Mouse (Mus musculus): ENCODE data around the gene Fars2. TPM values are rescaled to one million over a fixed set of nuclear protein-coding genes. Genes with fewer than 3 reads are reported as not detected.

The Fars2 gene
- total and polyA plus RNA-seq, 3 experiments, result 32.0 to 57.6 (median 54.6) TPM

GRCm38 (mm10) chr13:36654251-36654650 lies 537.0 kb downstream of the Fars2 start:
- H3K27me3 ChIP-seq (ENCODE audit: insufficient read depth, low read length), result no peaks in the 10 kb centered on the region; the same call in 1 of the 2 replicates
- ATAC-seq (ENCODE audit: extremely low read depth, insufficient number of reproducible peaks, low FRiP score, poor library complexity, severe bottlenecking) (no peak), DNase-seq (ENCODE audit: low spot score) (no peak)
- H3K4me1 ChIP-seq (ENCODE audit: insufficient read depth, low read depth, low read length), result no peaks in the 10 kb centered on the region
- H3K36me3 ChIP-seq (replicated peaks), result no peaks in the 10 kb centered on the region
- H3K9me3 ChIP-seq (replicated peaks), result no peaks in the 10 kb centered on the region
- no peak overlapping the region for H3K4me3 ChIP-seq (ENCODE audit: low read depth, low read length)
- no peak for TF ChIP-seq GATA1 (IDR thresholded peaks at IDR 0.05; ENCODE audit: borderline replicate concordance, low read length)
- TF ChIP-seq TAL1 (conservative IDR thresholded peaks at IDR 0.05; ENCODE audit: low read depth, low read length), result no peak
- no peak for TF ChIP-seq POLR2AphosphoS5 (IDR thresholded peaks at IDR 0.05; ENCODE audit: insufficient replicate concordance, low read depth, low read length)
- TF ChIP-seq CTCF (IDR thresholded peaks at IDR 0.05; ENCODE audit: low read depth, low read length), result no peak
- TF ChIP-seq GATA2 (IDR thresholded peaks at IDR 0.05; ENCODE audit: borderline replicate concordance, low read depth, low read length), result no peak

- no peak overlapping the region for H3K4me3 ChIP-seq (ENCODE audit: low read depth, low read length)
- no peaks in the 10 kb centered on the region for H3K9me3 ChIP-seq (replicated peaks)
- no peaks in the 10 kb centered on the region for H3K4me1 ChIP-seq (ENCODE audit: insufficient read depth, low read depth, low read length)
- ATAC-seq (ENCODE audit: extremely low read depth, insufficient number of reproducible peaks, low FRiP score, poor library complexity, severe bottlenecking) (no peak), DNase-seq (ENCODE audit: low spot score) (no peak)
- H3K36me3 ChIP-seq (replicated peaks), result no peaks in the 10 kb centered on the region
- H3K27me3 ChIP-seq (ENCODE audit: insufficient read depth, low read length), result peaks cover 3% of the 10 kb centered on the region; the same call in 1 of the 2 replicates
- TF ChIP-seq TAL1 (conservative IDR thresholded peaks at IDR 0.05; ENCODE audit: low read depth, low read length) (no peak), POLR2AphosphoS5 (IDR thresholded peaks at IDR 0.05; ENCODE audit: insufficient replicate concordance, low read depth, low read length) (no peak), GATA2 (IDR thresholded peaks at IDR 0.05; ENCODE audit: borderline replicate concordance, low read depth, low read length) (no peak), CTCF (IDR thresholded peaks at IDR 0.05; ENCODE audit: low read depth, low read length) (no peak), GATA1 (IDR thresholded peaks at IDR 0.05; ENCODE audit: borderline replicate concordance, low read length) (no peak)
Measured at GRCm38 (mm10) chr13:36679345-36679744, 562.1 kb downstream of the Fars2 start.

- DNase-seq (ENCODE audit: low spot score) (no peak), ATAC-seq (ENCODE audit: extremely low read depth, insufficient number of reproducible peaks, low FRiP score, poor library complexity, severe bottlenecking) (no peak)
- H3K36me3 ChIP-seq (replicated peaks), result no peaks in the 10 kb centered on the region
- TF ChIP-seq TAL1 (conservative IDR thresholded peaks at IDR 0.05; ENCODE audit: low read depth, low read length), result no peak
- TF ChIP-seq GATA2 (IDR thresholded peaks at IDR 0.05; ENCODE audit: borderline replicate concordance, low read depth, low read length), result no peak
- no peak for TF ChIP-seq GATA1 (IDR thresholded peaks at IDR 0.05; ENCODE audit: borderline replicate concordance, low read length)
- no peak for TF ChIP-seq POLR2AphosphoS5 (IDR thresholded peaks at IDR 0.05; ENCODE audit: insufficient replicate concordance, low read depth, low read length)
- no peak for TF ChIP-seq CTCF (IDR thresholded peaks at IDR 0.05; ENCODE audit: low read depth, low read length)
- no peaks in the 10 kb centered on the region for H3K9me3 ChIP-seq (replicated peaks)
- H3K4me3 ChIP-seq (ENCODE audit: low read depth, low read length), result no peak overlapping the region
- H3K4me1 ChIP-seq (ENCODE audit: insufficient read depth, low read depth, low read length), result no peaks in the 10 kb centered on the region
- H3K27me3 ChIP-seq (ENCODE audit: insufficient read depth, low read length), result peaks cover 3% of the 10 kb centered on the region; the same call in 1 of the 2 replicates
Measured at GRCm38 (mm10) chr13:36680690-36681355, 563.6 kb downstream of the Fars2 start.

GRCm38 (mm10) chr13:36683581-36683980 lies 566.4 kb downstream of the Fars2 start:
- H3K27me3 ChIP-seq (ENCODE audit: insufficient read depth, low read length), result peaks cover 4% of the 10 kb centered on the region; the same call in 1 of the 2 replicates
- no peaks in the 10 kb centered on the region for H3K9me3 ChIP-seq (replicated peaks)
- no peak overlapping the region for H3K4me3 ChIP-seq (ENCODE audit: low read depth, low read length)
- H3K36me3 ChIP-seq (replicated peaks), result no peaks in the 10 kb centered on the region
- no peaks in the 10 kb centered on the region for H3K4me1 ChIP-seq (ENCODE audit: insufficient read depth, low read depth, low read length)
- TF ChIP-seq GATA2 (IDR thresholded peaks at IDR 0.05; ENCODE audit: borderline replicate concordance, low read depth, low read length), result no peak
- no peak for TF ChIP-seq GATA1 (IDR thresholded peaks at IDR 0.05; ENCODE audit: borderline replicate concordance, low read length)
- no peak for TF ChIP-seq POLR2AphosphoS5 (IDR thresholded peaks at IDR 0.05; ENCODE audit: insufficient replicate concordance, low read depth, low read length)
- no peak for TF ChIP-seq CTCF (IDR thresholded peaks at IDR 0.05; ENCODE audit: low read depth, low read length)
- no peak for TF ChIP-seq TAL1 (conservative IDR thresholded peaks at IDR 0.05; ENCODE audit: low read depth, low read length)
- ATAC-seq (ENCODE audit: extremely low read depth, insufficient number of reproducible peaks, low FRiP score, poor library complexity, severe bottlenecking) (no peak), DNase-seq (ENCODE audit: low spot score) (no peak)

GRCm38 (mm10) chr13:36695516-36696201 lies 578.4 kb downstream of the Fars2 start:
- DNase-seq (ENCODE audit: low spot score) (no peak), ATAC-seq (ENCODE audit: extremely low read depth, insufficient number of reproducible peaks, low FRiP score, poor library complexity, severe bottlenecking) (no peak)
- no peak for TF ChIP-seq GATA1 (IDR thresholded peaks at IDR 0.05; ENCODE audit: borderline replicate concordance, low read length)
- no peak for TF ChIP-seq CTCF (IDR thresholded peaks at IDR 0.05; ENCODE audit: low read depth, low read length)
- no peak for TF ChIP-seq GATA2 (IDR thresholded peaks at IDR 0.05; ENCODE audit: borderline replicate concordance, low read depth, low read length)
- TF ChIP-seq POLR2AphosphoS5 (IDR thresholded peaks at IDR 0.05; ENCODE audit: insufficient replicate concordance, low read depth, low read length), result no peak
- no peak for TF ChIP-seq TAL1 (conservative IDR thresholded peaks at IDR 0.05; ENCODE audit: low read depth, low read length)
- no peaks in the 10 kb centered on the region for H3K36me3 ChIP-seq (replicated peaks)
- no peaks in the 10 kb centered on the region for H3K27me3 ChIP-seq (ENCODE audit: insufficient read depth, low read length)
- no peaks in the 10 kb centered on the region for H3K4me1 ChIP-seq (ENCODE audit: insufficient read depth, low read depth, low read length)
- no peaks in the 10 kb centered on the region for H3K9me3 ChIP-seq (replicated peaks)
- no peak overlapping the region for H3K4me3 ChIP-seq (ENCODE audit: low read depth, low read length)

- Histone ChIP-seq H3K9me3 (replicated peaks) (no peaks in the 10 kb centered on the region), H3K27me3 (ENCODE audit: insufficient read depth, low read length) (no peaks in the 10 kb centered on the region), H3K4me1 (ENCODE audit: insufficient read depth, low read depth, low read length) (no peaks in the 10 kb centered on the region), H3K4me3 (ENCODE audit: low read depth, low read length) (no peak overlapping the region), H3K36me3 (replicated peaks) (no peaks in the 10 kb centered on the region)
- no peak for DNase-seq (ENCODE audit: low spot score)
- ATAC-seq (ENCODE audit: extremely low read depth, insufficient number of reproducible peaks, low FRiP score, poor library complexity, severe bottlenecking), result no peak
- no peak for TF ChIP-seq TAL1 (conservative IDR thresholded peaks at IDR 0.05; ENCODE audit: low read depth, low read length)
- TF ChIP-seq GATA1 (IDR thresholded peaks at IDR 0.05; ENCODE audit: borderline replicate concordance, low read length), result no peak
- no peak for TF ChIP-seq CTCF (IDR thresholded peaks at IDR 0.05; ENCODE audit: low read depth, low read length)
- TF ChIP-seq GATA2 (IDR thresholded peaks at IDR 0.05; ENCODE audit: borderline replicate concordance, low read depth, low read length), result no peak
- no peak for TF ChIP-seq POLR2AphosphoS5 (IDR thresholded peaks at IDR 0.05; ENCODE audit: insufficient replicate concordance, low read depth, low read length)
Measured at GRCm38 (mm10) chr13:36696351-36696771, 579.1 kb downstream of the Fars2 start.
